Mouse (Mus musculus): Measurements from ENCODE around the gene Reck. TPM values are rescaled to one million over a fixed set of nuclear protein-coding genes. Genes with fewer than 3 reads are reported as not detected.

Gene Reck
- total RNA-seq, 1 experiment from 2014 or later, result 2.9 TPM

GRCm38 (mm10) chr4:43960207-43960606, 84.9 kb downstream of the Reck start:
- no peak for ATAC-seq (ENCODE audit: extremely low read depth, insufficient number of reproducible peaks, low FRiP score, poor library complexity, severe bottlenecking)

GRCm38 (mm10) chr4:43964326-43964833, 89.0 kb downstream of the Reck start:
- ATAC-seq (ENCODE audit: extremely low read depth, insufficient number of reproducible peaks, low FRiP score, poor library complexity, severe bottlenecking), result no peak

DNA sequence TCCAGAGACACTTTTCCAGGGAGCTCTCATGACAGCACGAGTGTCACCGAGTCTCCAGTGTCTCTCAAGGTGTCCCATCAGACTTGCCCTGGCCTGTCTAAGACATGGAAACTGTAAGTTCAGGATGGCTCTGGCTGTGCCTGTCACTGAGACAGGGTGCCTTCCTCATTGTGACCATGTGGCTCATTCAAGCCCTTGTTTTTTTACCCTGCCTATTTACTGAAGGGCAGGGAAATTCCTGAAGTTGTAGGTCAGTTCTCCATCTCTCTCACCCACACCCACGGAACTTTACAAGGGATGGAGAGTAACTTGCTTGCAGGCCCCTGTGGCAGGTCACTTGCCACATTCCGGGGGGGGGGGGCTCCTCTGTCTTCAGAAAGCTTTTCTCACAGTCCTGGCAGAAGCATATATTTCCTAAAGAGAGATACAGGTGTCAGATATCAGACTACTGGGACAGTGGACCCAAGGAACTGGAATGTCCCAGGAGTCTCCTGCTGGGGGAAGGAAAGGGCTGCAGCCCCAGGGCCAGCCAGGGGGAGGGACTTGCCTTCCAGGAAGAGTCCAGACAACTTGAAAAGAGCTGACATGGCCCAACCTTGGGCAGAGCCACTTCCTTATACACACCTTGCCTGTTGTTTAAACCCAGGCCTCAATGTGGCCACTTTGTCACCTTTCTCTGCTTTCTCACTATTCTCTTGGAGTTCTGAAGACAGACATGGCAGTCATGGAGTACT, 89.8 kb downstream of the Reck start:
- no peak for ATAC-seq (ENCODE audit: extremely low read depth, insufficient number of reproducible peaks, low FRiP score, poor library complexity, severe bottlenecking)

- ATAC-seq (ENCODE audit: extremely low read depth, insufficient number of reproducible peaks, low FRiP score, poor library complexity, severe bottlenecking), result peak; percentile 56
These were observed 90.7 kb downstream of the Reck start for GRCm38 (mm10) chr4:43965856-43966535.

GRCm38 (mm10) chr4:43968650-43969049, 93.3 kb downstream of the Reck start:
- no peak for ATAC-seq (ENCODE audit: extremely low read depth, insufficient number of reproducible peaks, low FRiP score, poor library complexity, severe bottlenecking)

DNA sequence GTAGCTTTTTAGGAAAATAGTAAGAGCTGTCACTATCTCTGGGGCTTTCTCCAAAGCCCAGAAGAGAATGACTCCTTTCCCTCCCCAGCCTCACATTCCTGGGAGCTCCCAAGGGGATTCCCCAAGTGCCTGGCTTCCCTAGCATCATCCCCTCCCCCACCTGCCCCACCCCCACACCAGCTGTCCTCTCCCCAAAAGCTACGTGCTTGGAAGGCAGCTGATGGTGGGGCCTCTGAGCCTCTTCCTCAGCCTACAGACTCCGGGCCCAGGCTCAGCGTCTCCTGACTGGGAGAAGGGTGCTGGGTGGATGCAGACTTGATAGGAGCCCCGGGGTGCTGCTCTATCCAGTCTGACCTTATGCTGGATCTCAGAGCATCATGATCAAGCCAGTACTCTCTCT, 94.0 kb downstream of the Reck start:
- ATAC-seq (ENCODE audit: extremely low read depth, insufficient number of reproducible peaks, low FRiP score, poor library complexity, severe bottlenecking), result no peak

DNA sequence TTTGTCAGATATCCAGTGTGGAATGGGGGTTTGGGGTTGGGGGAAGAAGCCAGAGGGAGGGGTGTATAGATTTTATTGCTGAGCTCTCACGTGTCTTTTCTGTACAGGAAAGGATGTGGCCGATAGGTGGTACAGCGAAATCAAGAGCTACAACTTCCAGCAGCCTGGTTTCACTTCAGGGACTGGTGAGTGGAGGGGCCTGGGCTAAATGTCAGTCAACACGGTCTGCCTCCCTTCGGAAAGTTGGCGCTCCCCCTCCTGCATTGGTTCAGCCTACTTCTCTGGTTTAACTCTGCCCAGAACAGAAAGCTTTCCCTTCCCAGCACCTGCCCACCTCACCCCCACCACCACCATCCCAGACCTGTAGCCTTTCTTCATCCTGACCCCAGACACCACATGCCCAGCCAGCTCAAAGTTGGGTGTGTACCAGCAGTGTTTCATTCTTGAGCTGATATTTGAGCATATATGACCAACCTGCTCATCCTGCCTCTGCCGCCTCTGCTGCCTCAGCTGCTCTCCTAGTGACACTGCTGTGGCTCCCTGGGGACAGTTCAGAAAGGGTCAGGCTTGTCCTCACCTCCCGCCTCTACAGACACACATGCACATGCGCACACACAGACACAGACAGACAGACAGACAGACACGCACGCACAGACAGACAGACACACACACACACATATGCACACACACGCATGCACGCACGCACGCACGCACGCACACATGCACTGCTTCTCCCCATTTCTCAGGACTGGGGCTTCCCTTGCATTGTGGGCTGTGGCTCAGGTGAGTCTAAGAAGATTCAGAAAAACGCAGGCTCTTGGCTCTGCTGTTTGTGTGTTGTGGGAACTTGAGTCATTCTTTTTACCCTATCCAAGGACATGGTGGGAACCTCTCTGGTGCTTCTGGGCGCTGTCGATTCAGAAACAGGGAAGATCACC, 95.3 kb downstream of the Reck start:
- no peak for ATAC-seq (ENCODE audit: extremely low read depth, insufficient number of reproducible peaks, low FRiP score, poor library complexity, severe bottlenecking)

GRCm38 (mm10) chr4:43971541-43972136, 96.3 kb downstream of the Reck start:
- ATAC-seq (ENCODE audit: extremely low read depth, insufficient number of reproducible peaks, low FRiP score, poor library complexity, severe bottlenecking), result no peak

DNA sequence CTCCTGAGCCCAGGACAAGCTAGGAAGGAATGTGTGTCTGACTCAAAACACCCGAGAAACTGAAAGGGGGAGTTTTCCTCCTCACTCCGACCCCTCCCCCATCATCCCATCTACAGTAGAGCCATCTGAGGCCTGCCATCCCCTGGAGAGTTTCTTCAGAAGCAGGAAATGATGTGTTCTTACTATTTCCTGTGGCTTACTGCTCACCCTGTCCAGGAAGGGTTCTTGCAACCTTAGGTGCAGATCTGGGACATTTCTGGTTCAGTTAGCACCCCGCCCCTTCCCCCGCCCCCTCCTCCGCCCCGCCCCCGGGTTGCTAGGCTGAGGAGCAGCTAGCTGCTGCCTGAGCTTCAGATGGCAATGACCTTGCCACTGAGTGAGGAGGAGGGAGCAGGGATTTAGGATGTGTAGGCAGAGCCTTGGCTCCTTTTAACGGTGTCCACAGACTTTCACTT, 96.8 kb downstream of the Reck start:
- ATAC-seq (ENCODE audit: extremely low read depth, insufficient number of reproducible peaks, low FRiP score, poor library complexity, severe bottlenecking), result peak; percentile 70

GRCm38 (mm10) chr4:43973526-43973981, 98.2 kb downstream of the Reck start:
- peak; percentile 82 for ATAC-seq (ENCODE audit: extremely low read depth, insufficient number of reproducible peaks, low FRiP score, poor library complexity, severe bottlenecking)

DNA sequence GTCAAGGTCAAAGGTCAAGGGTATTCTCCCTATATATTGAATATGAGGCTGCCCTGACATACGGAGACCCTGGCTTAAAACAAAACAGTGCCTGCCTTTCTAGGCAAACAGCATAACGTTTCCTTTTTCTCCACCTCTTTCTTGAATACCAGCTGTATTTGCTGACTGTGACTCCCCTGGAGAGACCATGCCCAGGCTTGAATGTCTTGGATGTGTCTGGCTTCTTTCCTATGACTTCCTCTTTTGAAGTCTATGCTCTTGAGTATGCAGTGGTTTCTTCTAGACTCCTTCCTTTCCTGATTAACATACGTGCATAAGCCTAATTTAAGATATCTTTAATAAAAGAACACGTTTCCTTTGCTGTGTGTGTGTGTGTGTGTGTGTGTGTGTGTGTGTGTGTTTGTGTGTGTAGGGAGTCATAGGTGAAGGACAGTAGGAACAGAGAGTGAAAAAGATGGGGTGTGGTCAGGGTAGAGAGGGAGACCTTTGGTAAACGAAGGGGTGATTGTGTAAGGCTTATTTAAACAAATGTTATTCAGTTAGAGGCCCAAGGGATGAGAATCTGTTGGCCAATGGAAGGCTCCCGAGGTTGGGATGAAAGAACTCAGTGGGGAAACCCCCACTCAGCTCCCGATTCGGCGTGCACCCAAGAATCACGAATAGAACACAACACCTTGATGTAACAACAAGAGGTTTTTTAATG, 99.7 kb downstream of the Reck start:
- ATAC-seq (ENCODE audit: extremely low read depth, insufficient number of reproducible peaks, low FRiP score, poor library complexity, severe bottlenecking), result no peak

DNA sequence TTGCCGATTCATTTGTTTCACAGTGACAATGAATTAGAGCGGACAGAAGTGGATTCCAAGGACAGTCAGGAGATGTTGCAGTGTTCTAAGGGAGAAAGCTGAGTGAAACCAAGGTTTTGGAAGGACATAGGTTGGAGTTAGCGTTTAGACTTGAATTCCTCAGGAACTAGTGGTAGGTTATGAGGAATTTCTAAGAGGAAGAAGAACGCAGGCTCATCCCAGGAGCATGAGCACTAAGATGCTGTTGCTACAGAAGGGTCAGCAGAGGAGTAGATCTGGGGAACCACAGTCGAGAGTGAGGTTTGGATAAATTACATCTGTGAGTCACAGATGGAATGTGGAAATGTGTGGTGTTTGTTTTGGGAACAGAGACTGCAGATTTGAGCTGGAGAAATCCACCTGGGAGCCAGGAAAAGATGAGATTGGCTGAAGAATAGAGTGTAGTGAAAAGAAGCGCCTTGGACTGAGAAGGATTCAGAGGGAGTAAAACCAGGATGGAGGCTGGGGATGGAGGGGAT, 101.0 kb downstream of the Reck start:
- ATAC-seq (ENCODE audit: extremely low read depth, insufficient number of reproducible peaks, low FRiP score, poor library complexity, severe bottlenecking), result no peak

GRCm38 (mm10) chr4:43978521-43979443, 103.5 kb downstream of the Reck start:
- no peak for ATAC-seq (ENCODE audit: extremely low read depth, insufficient number of reproducible peaks, low FRiP score, poor library complexity, severe bottlenecking)

- no peak for ATAC-seq (ENCODE audit: extremely low read depth, insufficient number of reproducible peaks, low FRiP score, poor library complexity, severe bottlenecking)
These were observed 104.4 kb downstream of the Reck start for GRCm38 (mm10) chr4:43979746-43980145.

- ATAC-seq (ENCODE audit: extremely low read depth, insufficient number of reproducible peaks, low FRiP score, poor library complexity, severe bottlenecking), result no peak
These were observed 104.9 kb downstream of the Reck start for GRCm38 (mm10) chr4:43980236-43980635.

- ATAC-seq (ENCODE audit: extremely low read depth, insufficient number of reproducible peaks, low FRiP score, poor library complexity, severe bottlenecking), result no peak
These were observed 105.5 kb downstream of the Reck start for GRCm38 (mm10) chr4:43980846-43981245.

GRCm38 (mm10) chr4:43981251-43981650, 105.9 kb downstream of the Reck start:
- no peak for ATAC-seq (ENCODE audit: extremely low read depth, insufficient number of reproducible peaks, low FRiP score, poor library complexity, severe bottlenecking)
